Mouse (Mus musculus): ENCODE results near the gene Jpt2. TPM values are rescaled to one million over a fixed set of nuclear protein-coding genes. Genes with fewer than 3 reads are reported as not detected.

The Jpt2 gene
- polyA plus RNA-seq, 1 experiment = 10.5 TPM

- WGBS = 89% methylated on average over 19 of the region's 19 CpGs
- H3K4me1 ChIP-seq (ENCODE audit: control insufficient read depth, insufficient read depth, insufficient read length) = peaks cover 14% of the 10 kb centered on the region
- no peaks in the 10 kb centered on the region for H3K27me3 ChIP-seq (ENCODE audit: control insufficient read depth, insufficient read depth, low read length)
- peaks cover 19% of the 10 kb centered on the region for H3K36me3 ChIP-seq (ENCODE audit: control insufficient read depth, insufficient read depth, low read length)
- no peak for TF ChIP-seq CTCF (IDR thresholded peaks at IDR 0.05; ENCODE audit: extremely low read depth, insufficient read depth, insufficient read length, insufficient replicate concordance)
- TF ChIP-seq POLR2A (IDR thresholded peaks at IDR 0.05; ENCODE audit: low read depth, low read length) = no peak
- no peak for DNase-seq (ENCODE audit: low read depth in 1 of 2, low spot score in 2 of 2)
- no peak overlapping the region for H3K27ac ChIP-seq (ENCODE audit: insufficient read depth, low read length)
- H3K4me3 ChIP-seq (ENCODE audit: extremely low read depth, insufficient read depth, insufficient read length) = no peak overlapping the region
These were observed 70.1 kb downstream of the Jpt2 start for GRCm38 (mm10) chr17:24890151-24891092.

DNA sequence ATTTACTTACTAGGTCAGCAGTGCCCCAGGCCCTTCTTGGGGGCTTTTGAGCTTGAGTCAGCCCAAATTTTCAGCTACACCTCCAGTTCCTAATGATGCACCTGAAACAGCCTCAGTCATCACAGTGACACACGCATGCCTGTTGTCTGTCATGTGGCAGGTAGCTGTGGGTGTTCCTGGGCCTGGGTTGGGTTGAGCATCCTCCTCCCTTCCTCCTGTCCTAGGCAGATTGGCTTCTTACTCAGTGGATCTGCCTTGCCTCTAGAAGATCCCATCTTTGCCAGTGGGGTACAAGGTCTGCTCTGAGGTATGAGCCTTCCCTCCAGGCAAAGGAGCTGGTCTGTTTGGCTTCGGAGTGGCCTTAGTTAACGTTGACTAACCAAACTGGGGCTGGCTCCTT lies 71.6 kb downstream of the Jpt2 start:
- Histone ChIP-seq H3K27me3 (ENCODE audit: control insufficient read depth, insufficient read depth, low read length) (no peaks in the 10 kb centered on the region), H3K4me3 (ENCODE audit: extremely low read depth, insufficient read depth, insufficient read length) (no peak overlapping the region), H3K27ac (ENCODE audit: insufficient read depth, low read length) (no peak overlapping the region), H3K36me3 (ENCODE audit: control insufficient read depth, insufficient read depth, low read length) (peaks cover 21% of the 10 kb centered on the region), H3K4me1 (ENCODE audit: control insufficient read depth, insufficient read depth, insufficient read length) (peaks cover 13% of the 10 kb centered on the region)
- no peak for DNase-seq (ENCODE audit: low read depth in 1 of 2, low spot score in 2 of 2)
- WGBS = 93% methylated on average over 3 of the region's 3 CpGs
- TF ChIP-seq POLR2A (IDR thresholded peaks at IDR 0.05; ENCODE audit: low read depth, low read length) (no peak), CTCF (IDR thresholded peaks at IDR 0.05; ENCODE audit: extremely low read depth, insufficient read depth, insufficient read length, insufficient replicate concordance) (no peak)

Other genes starting within 250 kb of the Jpt2 start
- gene Rnf151, start 242.6 kb downstream of the Jpt2 start, polyA plus RNA-seq (2012; rRNA removed) = 0.41 and 0.86 TPM in 2 replicates
- gene Rps2, start 242.6 kb downstream of the Jpt2 start, polyA plus RNA-seq (2012; rRNA removed) = 2,560 and 3,342 TPM in 2 replicates
- gene Ndufb10, start 236.2 kb downstream of the Jpt2 start, polyA plus RNA-seq (2012; rRNA removed) = 91.1 and 135 TPM in 2 replicates
- not detected in 2 replicates for gene Rpl3l, start 232.9 kb downstream of the Jpt2 start, polyA plus RNA-seq (2012; rRNA removed)
- 56.7 and 66.9 TPM in 2 replicates for gene Msrb1, start 224.0 kb downstream of the Jpt2 start, polyA plus RNA-seq (2012; rRNA removed)
- gene Hs3st6, start 207.7 kb downstream of the Jpt2 start, polyA plus RNA-seq (2012; rRNA removed) = 0.42 and 0.45 TPM in 2 replicates
- not detected in 2 replicates for gene Meiob, start 156.4 kb downstream of the Jpt2 start, polyA plus RNA-seq (2012; rRNA removed)
- gene Hagh, start 120.5 kb downstream of the Jpt2 start, polyA plus RNA-seq (2012; rRNA removed) = 142 and 147 TPM in 2 replicates
- gene Fahd1, start 110.3 kb downstream of the Jpt2 start, polyA plus RNA-seq (2012; rRNA removed) = 7.7 and 8.7 TPM in 2 replicates
- 1.1 and 1.9 TPM in 2 replicates for gene Igfals, start 94.7 kb downstream of the Jpt2 start, polyA plus RNA-seq (2012; rRNA removed)
- gene Nubp2, start 74.3 kb downstream of the Jpt2 start, polyA plus RNA-seq (2012; rRNA removed) = 43.5 and 47.2 TPM in 2 replicates
- gene Spsb3, start 74.0 kb downstream of the Jpt2 start, polyA plus RNA-seq (2012; rRNA removed) = 76.9 and 112 TPM in 2 replicates
- gene Eme2, start 65.6 kb downstream of the Jpt2 start, polyA plus RNA-seq (2012; rRNA removed) = 35.2 and 45.9 TPM in 2 replicates
- 68.9 and 106 TPM in 2 replicates for gene Mrps34, start 65.6 kb downstream of the Jpt2 start, polyA plus RNA-seq (2012; rRNA removed)
- 45.3 and 54.4 TPM in 2 replicates for gene Nme3, start 64.2 kb downstream of the Jpt2 start, polyA plus RNA-seq (2012; rRNA removed)
- 127 and 135 TPM in 2 replicates for gene Mapk8ip3, start 23.7 kb downstream of the Jpt2 start, polyA plus RNA-seq (2012; rRNA removed)
- gene Cramp1l, start 55.1 kb upstream of the Jpt2 start, polyA plus RNA-seq (2012; rRNA removed) = 12.6 and 15.3 TPM in 2 replicates
- gene Ift140, start 55.4 kb upstream of the Jpt2 start, polyA plus RNA-seq (2012; rRNA removed) = 31.5 and 33.2 TPM in 2 replicates
- 37.6 and 46.7 TPM in 2 replicates for gene Tmem204, start 122.9 kb upstream of the Jpt2 start, polyA plus RNA-seq (2012; rRNA removed)
- 20.7 and 22.6 TPM in 2 replicates for gene Telo2, start 155.3 kb upstream of the Jpt2 start, polyA plus RNA-seq (2012; rRNA removed)
- gene Ptx4, start 160.1 kb upstream of the Jpt2 start, polyA plus RNA-seq (2012; rRNA removed) = not detected in 2 replicates
- 27.0 and 29.9 TPM in 2 replicates for gene Clcn7, start 172.7 kb upstream of the Jpt2 start, polyA plus RNA-seq (2012; rRNA removed)
- 0.04 TPM in 1 of 2 replicates, not detected in the other for gene Ccdc154, start 201.8 kb upstream of the Jpt2 start, polyA plus RNA-seq (2012; rRNA removed)
- not detected in 2 replicates for gene Gm38655, start 214.8 kb upstream of the Jpt2 start, polyA plus RNA-seq (2012; rRNA removed)
- gene BC003965, start 223.9 kb upstream of the Jpt2 start, polyA plus RNA-seq (2012; rRNA removed) = 9.1 and 10.0 TPM in 2 replicates
- 30.4 and 32.0 TPM in 2 replicates for gene Unkl, start 227.7 kb upstream of the Jpt2 start, polyA plus RNA-seq (2012; rRNA removed)

Data from spleen, adult 2 months (tissue).